Mouse (Mus musculus): ENCODE results near the gene Hist1h2ae. TPM values are rescaled to one million over a fixed set of nuclear protein-coding genes. Genes with fewer than 3 reads are reported as not detected.

The Hist1h2ae gene
- polyA plus RNA-seq, 1 experiment = 24.2 TPM

Other genes with a start within 250 kb of the Hist1h2ae start
- gene Zfp322a, start 202.0 kb downstream of the Hist1h2ae start, polyA plus RNA-seq (2012; rRNA removed) = 0.86 and 1.1 TPM in 2 replicates
- gene Abt1, start 147.4 kb downstream of the Hist1h2ae start, polyA plus RNA-seq (2012; rRNA removed) = 2.5 and 3.4 TPM in 2 replicates
- 0.05 TPM in 1 of 2 replicates, not detected in the other for gene Btn1a1, start 105.3 kb downstream of the Hist1h2ae start, polyA plus RNA-seq (2012; rRNA removed)
- not detected in 2 replicates for gene Btn2a2, start 82.4 kb downstream of the Hist1h2ae start, polyA plus RNA-seq (2012; rRNA removed)
- gene Hist1h4h, start 40.2 kb downstream of the Hist1h2ae start, polyA plus RNA-seq (2012; rRNA removed) = 61.1 and 64.4 TPM in 2 replicates
- 294 and 1,013 TPM in 2 replicates for gene Hist1h2af, start 37.3 kb downstream of the Hist1h2ae start, polyA plus RNA-seq (2012; rRNA removed)
- gene Hist1h3g, start 35.8 kb downstream of the Hist1h2ae start, polyA plus RNA-seq (2012; rRNA removed) = 48.3 and 64.0 TPM in 2 replicates
- 5.4 and 6.9 TPM in 2 replicates for gene Hist1h2bh, start 27.8 kb downstream of the Hist1h2ae start, polyA plus RNA-seq (2012; rRNA removed)
- 11.5 and 15.6 TPM in 2 replicates for gene Hist1h3f, start 27.2 kb downstream of the Hist1h2ae start, polyA plus RNA-seq (2012; rRNA removed)
- 11.2 and 13.2 TPM in 2 replicates for gene Hist1h4f, start 19.6 kb downstream of the Hist1h2ae start, polyA plus RNA-seq (2012; rRNA removed)
- gene Hist1h1d, start 18.0 kb downstream of the Hist1h2ae start, polyA plus RNA-seq (2012; rRNA removed) = 0.21 and 0.27 TPM in 2 replicates
- 47.5 and 78.7 TPM in 2 replicates for gene Hist1h3e, start 8.9 kb downstream of the Hist1h2ae start, polyA plus RNA-seq (2012; rRNA removed)
- gene Hist1h2bg, start 176 bp upstream of the Hist1h2ae start, polyA plus RNA-seq (2012; rRNA removed) = 52.2 and 87.2 TPM in 2 replicates
- gene Hist1h2bf, start 3.0 kb upstream of the Hist1h2ae start, polyA plus RNA-seq (2012; rRNA removed) = 15.9 and 25.7 TPM in 2 replicates
- gene Hist1h2ad, start 3.2 kb upstream of the Hist1h2ae start, polyA plus RNA-seq (2012; rRNA removed) = 17.3 and 24.2 TPM in 2 replicates
- gene Hist1h3d, start 4.5 kb upstream of the Hist1h2ae start, polyA plus RNA-seq (2012; rRNA removed) = 18.4 and 28.3 TPM in 2 replicates
- 10.1 and 14.2 TPM in 2 replicates for gene Hist1h4d, start 10.4 kb upstream of the Hist1h2ae start, polyA plus RNA-seq (2012; rRNA removed)
- 2.6 and 3.4 TPM in 2 replicates for gene Hist1h2be, start 49.9 kb upstream of the Hist1h2ae start, polyA plus RNA-seq (2012; rRNA removed)
- gene Hist1h1e, start 51.3 kb upstream of the Hist1h2ae start, polyA plus RNA-seq (2012; rRNA removed) = 2.3 and 2.7 TPM in 2 replicates
- gene Hist1h2ac, start 112.7 kb upstream of the Hist1h2ae start, polyA plus RNA-seq (2012; rRNA removed) = 2.6 and 3.1 TPM in 2 replicates
- 251 and 289 TPM in 2 replicates for gene Hist1h2bc, start 113.0 kb upstream of the Hist1h2ae start, polyA plus RNA-seq (2012; rRNA removed)
- not detected in 2 replicates for gene Hist1h1t, start 124.6 kb upstream of the Hist1h2ae start, polyA plus RNA-seq (2012; rRNA removed)
- gene Hist1h4c, start 127.2 kb upstream of the Hist1h2ae start, polyA plus RNA-seq (2012; rRNA removed) = 9.0 and 13.0 TPM in 2 replicates
- gene Hfe, start 139.6 kb upstream of the Hist1h2ae start, polyA plus RNA-seq (2012; rRNA removed) = 11.5 and 18.9 TPM in 2 replicates
- gene Hist1h1c, start 167.6 kb upstream of the Hist1h2ae start, polyA plus RNA-seq (2012; rRNA removed) = 35.1 and 42.3 TPM in 2 replicates
- gene Hist1h3c, start 174.4 kb upstream of the Hist1h2ae start, polyA plus RNA-seq (2012; rRNA removed) = 43.8 and 64.9 TPM in 2 replicates
- 18.2 and 27.3 TPM in 2 replicates for gene Hist1h2bb, start 175.5 kb upstream of the Hist1h2ae start, polyA plus RNA-seq (2012; rRNA removed)
- 36.8 and 63.0 TPM in 2 replicates for gene Hist1h2ab, start 179.9 kb upstream of the Hist1h2ae start, polyA plus RNA-seq (2012; rRNA removed)
- 36.8 and 58.4 TPM in 2 replicates for gene Hist1h3b, start 181.0 kb upstream of the Hist1h2ae start, polyA plus RNA-seq (2012; rRNA removed)
- gene Hist1h4b, start 185.8 kb upstream of the Hist1h2ae start, polyA plus RNA-seq (2012; rRNA removed) = 6.5 and 10.1 TPM in 2 replicates
- 17.5 and 20.9 TPM in 2 replicates for gene Hist1h4a, start 190.0 kb upstream of the Hist1h2ae start, polyA plus RNA-seq (2012; rRNA removed)
- gene Hist1h3a, start 191.2 kb upstream of the Hist1h2ae start, polyA plus RNA-seq (2012; rRNA removed) = 37.1 and 48.7 TPM in 2 replicates
- gene Hist1h1a, start 192.4 kb upstream of the Hist1h2ae start, polyA plus RNA-seq (2012; rRNA removed) = 0.79 and 1.0 TPM in 2 replicates
- gene Trim38, start 198.7 kb upstream of the Hist1h2ae start, polyA plus RNA-seq (2012; rRNA removed) = 0.09 TPM in 1 of 2 replicates, not detected in the other
- 0.09 TPM in 1 of 2 replicates, not detected in the other for gene Slc17a2, start 235.8 kb upstream of the Hist1h2ae start, polyA plus RNA-seq (2012; rRNA removed)